Mouse (Mus musculus) Muller cell, postnatal 12 days (primary cell): ENCODE measurements at regions not wholly inside any gene's neighbourhood (a gene's known extent, or its start where the extent isn't known, plus 50 kb on each side); places are given as distances from the start of the nearest gene placed in this dataset.

Source experiments
- DNase-seq: peaks from one replicate; pipeline ENCODE4 v3.0.0-alpha.2; 2015; ENCODE audit errors: inconsistent ontology term

- DNase-seq: peak; percentile 32
Observed at GRCm38 (mm10) chr2:92750672-92751071, 151.2 kb downstream of the Chst1 start.

GRCm38 (mm10) chr2:92751256-92751655 is 151.7 kb downstream of the Chst1 start:
- peak; percentile 61 for DNase-seq

- DNase-seq: no peak
Observed at GRCm38 (mm10) chr2:92752156-92752555, 152.6 kb downstream of the Chst1 start.

GRCm38 (mm10) chr2:92752794-92753193 is 153.3 kb downstream of the Chst1 start:
- no peak for DNase-seq

- DNase-seq: no peak
Observed at GRCm38 (mm10) chr2:92754505-92755280, 155.2 kb downstream of the Chst1 start.

GRCm38 (mm10) chr2:92756491-92756890 is 157.0 kb downstream of the Chst1 start:
- no peak for DNase-seq

GRCm38 (mm10) chr2:92758775-92759174 is 156.1 kb upstream of the Syt13 start:
- no peak for DNase-seq

- DNase-seq: no peak
Observed at GRCm38 (mm10) chr2:92763881-92764635, 150.8 kb upstream of the Syt13 start.

GRCm38 (mm10) chr2:92767476-92768005 is 147.4 kb upstream of the Syt13 start:
- no peak for DNase-seq

- peak; percentile 66 for DNase-seq
Observed at GRCm38 (mm10) chr2:92768088-92768487, 146.8 kb upstream of the Syt13 start.

GRCm38 (mm10) chr2:92769061-92769460 is 145.8 kb upstream of the Syt13 start:
- DNase-seq: no peak

GRCm38 (mm10) chr2:92770098-92770497 is 144.8 kb upstream of the Syt13 start:
- peak; percentile 20 for DNase-seq

- peak; percentile 89 for DNase-seq
Observed at GRCm38 (mm10) chr2:92772623-92773022, 142.3 kb upstream of the Syt13 start.

GRCm38 (mm10) chr2:92776497-92776896 is 138.4 kb upstream of the Syt13 start:
- DNase-seq: peak; percentile 68

- no peak for DNase-seq
Observed at GRCm38 (mm10) chr2:92779101-92779500, 135.8 kb upstream of the Syt13 start.

GRCm38 (mm10) chr2:92780021-92780420 is 134.9 kb upstream of the Syt13 start:
- DNase-seq: no peak

GRCm38 (mm10) chr2:92781451-92781850 is 133.4 kb upstream of the Syt13 start:
- no peak for DNase-seq

GRCm38 (mm10) chr2:92782621-92783020 is 132.3 kb upstream of the Syt13 start:
- DNase-seq: no peak

GRCm38 (mm10) chr2:92784916-92785315 is 130.0 kb upstream of the Syt13 start:
- DNase-seq: no peak

- no peak for DNase-seq
Observed at GRCm38 (mm10) chr2:92787925-92788410, 126.9 kb upstream of the Syt13 start.

GRCm38 (mm10) chr2:92788875-92789274 is 126.0 kb upstream of the Syt13 start:
- no peak for DNase-seq

GRCm38 (mm10) chr2:92790374-92790773 is 124.5 kb upstream of the Syt13 start:
- DNase-seq: no peak

GRCm38 (mm10) chr2:92799770-92800169 is 115.1 kb upstream of the Syt13 start:
- no peak for DNase-seq
